ENCODE assay signal across 8 mouse cellular contexts in the genomic region with DNA sequence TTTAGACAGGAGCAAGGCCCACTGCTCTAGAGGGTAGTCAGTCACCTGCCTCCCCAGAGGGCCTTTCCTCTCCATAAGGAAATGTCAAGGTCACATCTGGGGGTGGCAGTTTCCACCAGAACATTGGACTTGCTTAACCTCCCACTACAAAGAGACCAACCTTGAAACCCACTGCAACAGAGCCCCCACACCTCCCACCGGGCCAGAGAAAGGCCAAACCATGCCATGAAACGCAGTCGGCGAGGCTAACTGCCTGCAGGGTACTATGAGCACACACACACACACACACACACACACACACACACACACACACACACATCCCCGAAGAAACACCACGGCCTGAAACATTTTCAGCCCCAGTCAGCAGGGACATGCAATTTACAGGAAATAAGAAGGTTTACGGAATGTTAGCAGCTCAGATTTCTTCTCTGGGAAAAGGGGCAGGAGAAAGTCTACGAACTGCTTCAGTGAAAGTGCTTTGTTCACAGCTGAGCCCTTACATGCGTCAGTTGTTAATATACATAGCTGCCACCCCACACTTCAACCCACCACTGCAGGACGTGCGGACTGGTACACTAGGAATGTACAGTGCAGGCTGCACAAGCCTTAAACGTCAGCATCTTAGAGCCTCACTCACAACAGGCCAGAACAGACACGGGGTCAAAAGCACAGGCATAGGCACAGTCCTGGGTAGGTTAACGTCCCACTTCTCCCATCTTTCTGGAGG. TPM values are rescaled to one million over a fixed set of nuclear protein-coding genes. Genes with fewer than 3 reads are reported as not detected.
DNase-seq lines count a peak whose midpoint lies in the region; ATAC-seq lines count a peak whose summit lies in the region.

No protein-coding gene starts in this region.

- H3K4me2 ChIP-seq in heart, embryonic 16.5 days (ENCODE audit: low read depth, low read length): peak overlapping the region; percentile 96
- H3K4me2 ChIP-seq in limb, embryonic 11.5 days (ENCODE audit: low read depth, severe bottlenecking): peak overlapping the region; percentile 85

- no peaks in the 10 kb centered on the region for H3K36me3 ChIP-seq in heart, embryonic 16.5 days (ENCODE audit: control insufficient read depth, insufficient read depth)
- no peaks in the 10 kb centered on the region for H3K36me3 ChIP-seq in limb, embryonic 11.5 days (ENCODE audit: control insufficient read depth, insufficient read depth, low read length)

- ATAC-seq in heart, embryonic 16.5 days (replicated peaks; ENCODE audit: extremely low read depth, insufficient read depth, low FRiP score): peak; percentile 67
- ATAC-seq in limb, embryonic 11.5 days (ENCODE audit: insufficient number of reproducible peaks, low FRiP score, low TSS enrichment, low read depth): peak; percentile 37

- peaks cover 17% of the 10 kb centered on the region for H3K4me1 ChIP-seq in heart, embryonic 16.5 days (ENCODE audit: control insufficient read depth, insufficient read depth, low read length)
- peaks cover 9% of the 10 kb centered on the region; the same call in 1 of the 2 replicates for H3K4me1 ChIP-seq in limb, embryonic 11.5 days (ENCODE audit: control insufficient read depth, insufficient read depth, low read length)

- DNase-seq in left cerebral cortex, postnatal 14 days (ENCODE audit: low spot score in 2 of 2): peak; percentile 69 to 81
- no peak for DNase-seq in left cerebral cortex, postnatal 10 days (ENCODE audit: extremely low spot score in 1 of 2, low spot score in 2 of 2)
- peak; percentile 80 for DNase-seq in brain, adult 2 months (ENCODE audit: low read depth, low spot score)
- DNase-seq in limb, embryonic 11.5 days (ENCODE audit: low spot score): peak; percentile 52
- DNase-seq in retina, embryonic 14.5 days (ENCODE audit: low spot score): peak; percentile 28
- DNase-seq in T-cell, adult 2 months (ENCODE audit: low spot score): no peak
- no peak for DNase-seq in spleen, adult 12 weeks (ENCODE audit: low spot score)

- H3K9me3 ChIP-seq in heart, embryonic 16.5 days (replicated peaks; ENCODE audit: control insufficient read depth, low read length): no peaks in the 10 kb centered on the region
- H3K9me3 ChIP-seq in limb, embryonic 11.5 days (ENCODE audit: control insufficient read depth, low read length): no peaks in the 10 kb centered on the region

- H3K4me3 ChIP-seq in heart, embryonic 16.5 days (ENCODE audit: low read length): peak overlapping the region; percentile 81
- peak overlapping the region; percentile 53 for H3K4me3 ChIP-seq in limb, embryonic 11.5 days (ENCODE audit: low read depth, low read length)

- peak overlapping the region; percentile 87 for H3K9ac ChIP-seq in heart, embryonic 16.5 days (ENCODE audit: low read length)
- H3K9ac ChIP-seq in limb, embryonic 11.5 days (ENCODE audit: low read length): peak overlapping the region; percentile 75

- 43% methylated on average over 14 of the region's 14 CpGs for WGBS in heart, embryonic 16.5 days
- 29% methylated on average over 14 of the region's 14 CpGs for WGBS in limb, embryonic 11.5 days

- H3K27me3 ChIP-seq in heart, embryonic 16.5 days (ENCODE audit: control insufficient read depth, insufficient read depth, low read length): peaks cover 11% of the 10 kb centered on the region
- H3K27me3 ChIP-seq in limb, embryonic 11.5 days (ENCODE audit: control insufficient read depth, insufficient read depth, low read length): peaks cover 11% of the 10 kb centered on the region

- H3K27ac ChIP-seq in heart, embryonic 16.5 days (ENCODE audit: low read length): peak overlapping the region; percentile 84
- H3K27ac ChIP-seq in limb, embryonic 11.5 days (replicated peaks; ENCODE audit: low read depth, low read length): peak overlapping the region; percentile 68

- intact Hi-C loops in left cerebral cortex, postnatal 14 days (cut with DNase I): loop anchor here (5.0 kb wide), 1 partner anchor 48 kb away; no protein-coding TSS in a partner anchor
- intact Hi-C loops in left cerebral cortex, postnatal 10 days (cut with DNase I): no loop called here

RNA-seq across cellular contexts. Expression of a gene that starts 2.1 kb away (rescaled TPM):
- 100 to 1,000 TPM; 146 to 154 TPM for total RNA-seq in left cerebral cortex, postnatal 14 days (2021)
- total RNA-seq in left cerebral cortex, postnatal 10 days (2021): 10 to 100 TPM; 81.7 to 99.5 TPM
- 15.0 and 15.1 TPM in 2 replicates for polyA plus RNA-seq in heart, embryonic 16.5 days (2015; fragmentation: Nextera tagmentation; extraction: Ambion mirVana)
- polyA plus RNA-seq in limb, embryonic 11.5 days (2014; fragmentation: Nextera tagmentation; extraction: Ambion mirVana): 14.1 and 16.4 TPM in 2 replicates

RNA-seq across cellular contexts. Expression of a gene that starts 16.2 kb away (rescaled TPM):
- total RNA-seq in left cerebral cortex, postnatal 14 days (2021): not detected
- total RNA-seq in left cerebral cortex, postnatal 10 days (2021): not detected
- 1.0 and 1.3 TPM in 2 replicates for polyA plus RNA-seq in heart, embryonic 16.5 days (2015; fragmentation: Nextera tagmentation; extraction: Ambion mirVana)
- 0.31 TPM in 1 of 2 replicates, not detected in the other for polyA plus RNA-seq in limb, embryonic 11.5 days (2014; fragmentation: Nextera tagmentation; extraction: Ambion mirVana)

Comparison
In these comparisons a context has a peak if more than half of its experiments do, and no peak if none do; other contexts are left out.
1. DNase-seq: peak in left cerebral cortex, postnatal 14 days (2 of 2), brain, adult 2 months (single experiment), limb, embryonic 11.5 days (single experiment) and retina, embryonic 14.5 days (single experiment); none in left cerebral cortex, postnatal 10 days (0 of 2), T-cell, adult 2 months (single experiment) and spleen, adult 12 weeks (single experiment).